ENCODE assay signal across 8 mouse cellular contexts in genomic region chr1:52119691-52120090, GRCm38 (mm10). TPM values are rescaled to one million over a fixed set of nuclear protein-coding genes. Genes with fewer than 3 reads are reported as not detected.
A peak's percentile ranks its signal among the peaks of the same experiment; 100 is the strongest.
DNase-seq lines count a peak whose midpoint lies in the region; ATAC-seq and TF ChIP-seq lines count a peak whose summit lies in the region.

No protein-coding gene starts in this region.

- TF ChIP-seq CTCF in G1E (IDR thresholded peaks at IDR 0.05; ENCODE audit: low read depth, low read length), result no peak
- TF ChIP-seq CTCF in embryonic fibroblast, embryonic 13.5 days (IDR thresholded peaks at IDR 0.05; ENCODE audit: borderline replicate concordance, insufficient read depth, low read length), result no peak
- TF ChIP-seq CTCF in intestine, postnatal 0 days (IDR thresholded peaks at IDR 0.05; ENCODE audit: low read depth), result no peak

- peaks cover 3 to 10% of the 10 kb centered on the region in 2 experiments; a peak in 3 of 4 replicates for H3K4me1 ChIP-seq in heart, embryonic 14.5 days (ENCODE audit: control insufficient read depth in 2 of 2, insufficient read depth in 2 of 2, low read length in 2 of 2)
- H3K4me1 ChIP-seq in G1E (ENCODE audit: insufficient read depth, low read depth, low read length), result peaks cover 25% of the 10 kb centered on the region
- 0 out of 2 replicates have a peak, but pooled peaks cover 3% of the 10 kb centered on the region for H3K4me1 ChIP-seq in embryonic fibroblast, embryonic 13.5 days (ENCODE audit: control insufficient read depth, insufficient read depth, low read length)
- 0 out of 2 replicates have a peak, but pooled peaks cover 4% of the 10 kb centered on the region for H3K4me1 ChIP-seq in intestine, postnatal 0 days (replicated peaks; ENCODE audit: control insufficient read depth, insufficient read depth, low read length)
- peaks cover 13% of the 10 kb centered on the region for H3K4me1 ChIP-seq in midbrain, embryonic 13.5 days (replicated peaks)

- H3K9ac ChIP-seq in heart, embryonic 14.5 days (ENCODE audit: low read length), result peak overlapping the region; percentile 89
- H3K9ac ChIP-seq in intestine, postnatal 0 days (ENCODE audit: low read depth, low read length), result peak overlapping the region; percentile 79
- peak overlapping the region; percentile 76 for H3K9ac ChIP-seq in midbrain, embryonic 13.5 days (replicated peaks)

- no peak for DNase-seq in heart, postnatal 4 days
- peak; percentile 40 for DNase-seq in G1E (ENCODE audit: low spot score)
- DNase-seq in retina, postnatal 1 day, result no peak
- DNase-seq in frontal cortex, postnatal 36 days (ENCODE audit: low spot score in 2 of 2), result no peak

- peak overlapping the region; percentile 84 to 95 for H3K4me3 ChIP-seq in heart, embryonic 14.5 days (ENCODE audit: control insufficient read depth in 1 of 2, insufficient read depth in 1 of 2, low read depth in 1 of 2, low read length in 2 of 2)
- H3K4me3 ChIP-seq in G1E (ENCODE audit: low read depth, low read length), result peak overlapping the region; percentile 85
- peak overlapping the region; percentile 96 for H3K4me3 ChIP-seq in embryonic fibroblast, embryonic 13.5 days (ENCODE audit: insufficient read depth, low read length)
- H3K4me3 ChIP-seq in intestine, postnatal 0 days (ENCODE audit: low read depth, low read length), result peak overlapping the region; percentile 99
- peak overlapping the region; percentile 78 for H3K4me3 ChIP-seq in midbrain, embryonic 13.5 days (replicated peaks)

- under 1% methylated on average over 20 of the region's 20 CpGs for WGBS in heart, embryonic 14.5 days
- under 1% methylated on average over 20 of the region's 20 CpGs for WGBS in intestine, postnatal 0 days
- WGBS in midbrain, embryonic 13.5 days, result 1% methylated on average over 20 of the region's 20 CpGs

- H3K36me3 ChIP-seq in heart, embryonic 14.5 days (ENCODE audit: control insufficient read depth, insufficient read depth, low read length), result peaks cover 19% of the 10 kb centered on the region
- H3K36me3 ChIP-seq in G1E (replicated peaks), result peaks cover 40% of the 10 kb centered on the region
- peaks cover 22% of the 10 kb centered on the region for H3K36me3 ChIP-seq in intestine, postnatal 0 days (ENCODE audit: control insufficient read depth, insufficient read depth)
- peaks cover under 1% of the 10 kb centered on the region; the same call in 1 of the 2 replicates for H3K36me3 ChIP-seq in midbrain, embryonic 13.5 days

- no peaks in the 10 kb centered on the region for H3K9me3 ChIP-seq in heart, embryonic 14.5 days (ENCODE audit: control insufficient read depth, low read length)
- no peaks in the 10 kb centered on the region for H3K9me3 ChIP-seq in G1E (replicated peaks)
- no peaks in the 10 kb centered on the region for H3K9me3 ChIP-seq in intestine, postnatal 0 days (ENCODE audit: control insufficient read depth)
- no peaks in the 10 kb centered on the region for H3K9me3 ChIP-seq in midbrain, embryonic 13.5 days

- H3K4me2 ChIP-seq in heart, embryonic 14.5 days (ENCODE audit: low read length), result peak overlapping the region; percentile 75
- peak overlapping the region; percentile 81 for H3K4me2 ChIP-seq in intestine, postnatal 0 days (replicated peaks; ENCODE audit: low read depth)
- H3K4me2 ChIP-seq in midbrain, embryonic 13.5 days (replicated peaks), result peak overlapping the region; percentile 74

- peak overlapping the region; percentile 37 to 81 for H3K27ac ChIP-seq in heart, embryonic 14.5 days (replicated peaks in 1 of 2; ENCODE audit: control insufficient read depth in 1 of 2, insufficient read depth in 1 of 2, low read depth in 2 of 2, low read length in 2 of 2)
- H3K27ac ChIP-seq in embryonic fibroblast, embryonic 13.5 days (ENCODE audit: insufficient read depth, low read length), result peak overlapping the region; percentile 15; the same call in 1 of the 2 replicates
- peak overlapping the region; percentile 95 for H3K27ac ChIP-seq in intestine, postnatal 0 days (ENCODE audit: low read depth, low read length)
- H3K27ac ChIP-seq in midbrain, embryonic 13.5 days, result no peak overlapping the region

- no peaks in the 10 kb centered on the region for H3K27me3 ChIP-seq in heart, embryonic 14.5 days (ENCODE audit: control insufficient read depth, insufficient read depth, low read length)
- H3K27me3 ChIP-seq in G1E (ENCODE audit: insufficient read depth, low read length), result no peaks in the 10 kb centered on the region
- no peaks in the 10 kb centered on the region for H3K27me3 ChIP-seq in intestine, postnatal 0 days (replicated peaks; ENCODE audit: control insufficient read depth, insufficient read depth, low read length)
- H3K27me3 ChIP-seq in midbrain, embryonic 13.5 days, result 0 out of 2 replicates have a peak, but pooled peaks cover 8% of the 10 kb centered on the region

- no peak; the same call in 1 of the 2 replicates for ATAC-seq in heart, embryonic 14.5 days (ENCODE audit: insufficient number of reproducible peaks, insufficient read depth, low FRiP score, low read depth)
- no peak for ATAC-seq in G1E (ENCODE audit: extremely low read depth, insufficient number of reproducible peaks, low FRiP score, poor library complexity, severe bottlenecking)
- ATAC-seq in intestine, postnatal 0 days, result peak; percentile 76
- peak; percentile 41 for ATAC-seq in midbrain, embryonic 13.5 days

- TF ChIP-seq POLR2A in embryonic fibroblast, embryonic 13.5 days (IDR thresholded peaks at IDR 0.05; ENCODE audit: low read depth, low read length), result no peak

RNA-seq across cellular contexts. Expression of gene Stat1, which starts 0.5 kb away (rescaled TPM):
- 31.7 and 38.0 TPM in 2 replicates for polyA plus RNA-seq in heart, embryonic 14.5 days (2014; fragmentation: Nextera tagmentation; extraction: Ambion mirVana)
- 10 to 100 TPM; 21.1 to 22.6 TPM for total RNA-seq in heart, postnatal 4 days (2021)
- total RNA-seq in G1E (2014; fragmentation: Nextera tagmentation) (63.7 and 66.1 TPM in 2 replicates), G1E (2017) (72.5 and 77.0 TPM in 2 replicates)
- polyA plus RNA-seq in G1E (2012), result 6.8 and 10.2 TPM in 2 replicates
- polyA plus RNA-seq in embryonic fibroblast, embryonic 13.5 days (2011; ENCODE audit: insufficient read length, low read depth, missing spikeins), result 45.4 and 68.0 TPM in 2 replicates
- polyA plus RNA-seq in intestine, postnatal 0 days (2015; fragmentation: Nextera tagmentation; extraction: Ambion mirVana), result 62.6 and 67.2 TPM in 2 replicates
- polyA plus RNA-seq in midbrain, embryonic 13.5 days (2015; fragmentation: Nextera tagmentation; extraction: Ambion mirVana), result 12.0 and 13.5 TPM in 2 replicates

Comparison
In these comparisons a context has a peak if more than half of its experiments do, and no peak if none do; other contexts are left out.
1. ATAC-seq: peak in intestine, postnatal 0 days (single experiment) and midbrain, embryonic 13.5 days (single experiment); none in heart, embryonic 14.5 days (single experiment) and G1E (single experiment).
2. Peak in every context shown above with its lines, with median percentiles within 50 percentile points of each other: H3K4me2 ChIP-seq, H3K4me3 ChIP-seq and H3K9ac ChIP-seq.